Mouse (Mus musculus) lung, embryonic 15.5 days (tissue): ENCODE data around the gene Cacng4. TPM values are rescaled to one million over a fixed set of nuclear protein-coding genes. Genes with fewer than 3 reads are reported as not detected.

ENCODE experiments used
- ATAC-seq: fragments of 200-750 bp; cut with Nextera tagmentation; 2 replicates; pipeline ENCODE4 v1.8.0; 2017; ENCODE audit warnings: moderate number of reproducible peaks, borderline replicate concordance; ENCODE audit not compliant: low FRiP score, low TSS enrichment; ENCODE audit errors: extremely low read depth
- H3K27ac ChIP-seq: fragments of 300-500 bp; sonication (generic); 2 replicates; pipeline ENCODE4 v1.5.1; 2015; ENCODE audit warnings: moderate library complexity, mild to moderate bottlenecking, inconsistent platforms
- H3K27me3 ChIP-seq: fragments of 300-500 bp; sonication (generic); 2 replicates; pipeline ENCODE4 v1.6.1; 2015; ENCODE audit warnings: inconsistent platforms
- H3K36me3 ChIP-seq: fragments of 300-500 bp; sonication (generic); 2 replicates; pipeline ENCODE4 v1.6.1; 2015; ENCODE audit warnings: inconsistent platforms
- H3K4me1 ChIP-seq: fragments of 300-500 bp; sonication (generic); 2 replicates; pipeline ENCODE4 v1.6.1; 2015; ENCODE audit warnings: inconsistent platforms
- H3K4me2 ChIP-seq: fragments of 300-500 bp; sonication (generic); 2 replicates; pipeline ENCODE4 v1.6.1; 2015; ENCODE audit warnings: inconsistent platforms, mild to moderate bottlenecking, moderate library complexity
- H3K4me3 ChIP-seq: fragments of 300-500 bp; sonication (generic); 2 replicates; pipeline ENCODE4 v1.5.1; 2015; ENCODE audit warnings: mild to moderate bottlenecking, inconsistent platforms
- H3K9ac ChIP-seq: fragments of 300-500 bp; sonication (generic); 2 replicates; pipeline ENCODE4 v1.6.1; 2015; ENCODE audit warnings: inconsistent platforms
- H3K9me3 ChIP-seq: fragments of 300-500 bp; sonication (generic); 2 replicates; pipeline ENCODE4 v1.6.1; 2016; ENCODE audit warnings: inconsistent platforms
- WGBS: fragments of 180-500 bp; shearing (Covaris S2); methylation state at CpG from one replicate; pipeline ENCODE4 v1.1.7; 2015; 5-methylcytosine and 5-hydroxymethylcytosine counted together
- polyA plus RNA-seq: library from polyadenylated mRNA; unstranded; fragments of >200 nt; fragmentation: Nextera tagmentation; extraction: Ambion mirVana; gene quantifications from 2 replicates; pipeline ENCODE4 v1.2.1, GENCODE M21; 2015

Gene Cacng4
- polyA plus RNA-seq, 1 experiment from 2014 or later, result 1.2 TPM

- under 1% methylated on average over 41 of the region's 41 CpGs for WGBS
These were observed 259 bp downstream of the Cacng4 start for GRCm38 (mm10) chr11:107794103-107794493.

GRCm38 (mm10) chr11:107793200-107794102, 906 bp downstream of the Cacng4 start:
- no peaks in the 10 kb centered on the region for H3K36me3 ChIP-seq
- H3K4me1 ChIP-seq, result peaks cover 27% of the 10 kb centered on the region
- H3K9me3 ChIP-seq, result no peaks in the 10 kb centered on the region
- peak overlapping the region; percentile 99 for H3K4me2 ChIP-seq
- under 1% methylated on average over 59 of the region's 64 CpGs for whole genome bisulfite sequencing
- H3K9ac ChIP-seq, result peak overlapping the region; percentile 29; the same call in 1 of the 2 replicates
- H3K27ac ChIP-seq, result no peak overlapping the region
- peak; percentile 17; the same call in 1 of the 2 replicates for ATAC-seq
- H3K4me3 ChIP-seq, result peak overlapping the region; percentile 55
- peaks cover 68% of the 10 kb centered on the region for H3K27me3 ChIP-seq

More at GRCm38 (mm10) chr11:107794103-107794493, 259 bp downstream of the Cacng4 start:
- no peaks in the 10 kb centered on the region for H3K9me3 ChIP-seq
- peak; percentile 33; the same call in 1 of the 2 replicates for ATAC-seq
- no peaks in the 10 kb centered on the region for H3K36me3 ChIP-seq
- no peak overlapping the region for H3K27ac ChIP-seq
- peak overlapping the region; percentile 29; the same call in 1 of the 2 replicates for H3K9ac ChIP-seq
- peaks cover 27% of the 10 kb centered on the region for H3K4me1 ChIP-seq
- peak overlapping the region; percentile 55 for H3K4me3 ChIP-seq
- H3K27me3 ChIP-seq, result peaks cover 75% of the 10 kb centered on the region
- H3K4me2 ChIP-seq, result peak overlapping the region; percentile 99

GRCm38 (mm10) chr11:107792136-107792535, 2.2 kb downstream of the Cacng4 start:
- ATAC-seq, result no peak
- peaks cover 55% of the 10 kb centered on the region for H3K27me3 ChIP-seq
- WGBS, result 40% methylated on average over 9 of the region's 9 CpGs

GRCm38 (mm10) chr11:107785761-107786160, 8.6 kb downstream of the Cacng4 start:
- no peaks in the 10 kb centered on the region for H3K9me3 ChIP-seq
- WGBS, result 59% methylated on average over 3 of the region's 3 CpGs
- no peak overlapping the region for H3K4me3 ChIP-seq
- ATAC-seq, result 0 out of 2 replicates have a peak, but pooled peaks have one; percentile 24
- H3K36me3 ChIP-seq, result no peaks in the 10 kb centered on the region
- no peaks in the 10 kb centered on the region for H3K27me3 ChIP-seq
- H3K4me2 ChIP-seq, result no peak overlapping the region
- H3K4me1 ChIP-seq, result no peaks in the 10 kb centered on the region
- no peak overlapping the region for H3K9ac ChIP-seq
- no peak overlapping the region for H3K27ac ChIP-seq

More at GRCm38 (mm10) chr11:107792136-107792535, 2.2 kb downstream of the Cacng4 start:
- no peak overlapping the region for H3K4me3 ChIP-seq
- H3K4me1 ChIP-seq, result peaks cover 27% of the 10 kb centered on the region
- no peaks in the 10 kb centered on the region for H3K9me3 ChIP-seq
- H3K27ac ChIP-seq, result no peak overlapping the region
- no peak overlapping the region for H3K9ac ChIP-seq
- no peaks in the 10 kb centered on the region for H3K36me3 ChIP-seq
- H3K4me2 ChIP-seq, result no peak overlapping the region

GRCm38 (mm10) chr11:107785288-107785687, 9.1 kb downstream of the Cacng4 start:
- Histone ChIP-seq H3K9me3 (no peaks in the 10 kb centered on the region), H3K9ac (no peak overlapping the region), H3K4me2 (no peak overlapping the region), H3K4me3 (no peak overlapping the region), H3K27me3 (no peaks in the 10 kb centered on the region), H3K4me1 (no peaks in the 10 kb centered on the region), H3K36me3 (no peaks in the 10 kb centered on the region), H3K27ac (no peak overlapping the region)
- ATAC-seq, result no peak
- 76% methylated on average over 1 of the region's 1 CpGs for WGBS

- Histone ChIP-seq H3K9ac (no peak overlapping the region), H3K36me3 (no peaks in the 10 kb centered on the region)
- 69% methylated on average over 8 of the region's 8 CpGs for WGBS
These were observed 10.2 kb downstream of the Cacng4 start for GRCm38 (mm10) chr11:107783861-107784754.

GRCm38 (mm10) chr11:107782591-107782990, 11.8 kb downstream of the Cacng4 start:
- Histone ChIP-seq H3K9me3 (no peaks in the 10 kb centered on the region), H3K27ac (no peak overlapping the region), H3K4me3 (no peak overlapping the region), H3K4me1 (no peaks in the 10 kb centered on the region), H3K4me2 (no peak overlapping the region), H3K36me3 (no peaks in the 10 kb centered on the region), H3K9ac (no peak overlapping the region), H3K27me3 (no peaks in the 10 kb centered on the region)
- 39% methylated on average over 5 of the region's 5 CpGs for WGBS
- no peak for ATAC-seq

More at GRCm38 (mm10) chr11:107783861-107784754, 10.2 kb downstream of the Cacng4 start:
- Histone ChIP-seq H3K4me3 (no peak overlapping the region), H3K4me2 (no peak overlapping the region), H3K27ac (no peak overlapping the region), H3K9me3 (no peaks in the 10 kb centered on the region), H3K27me3 (no peaks in the 10 kb centered on the region), H3K4me1 (no peaks in the 10 kb centered on the region)
- ATAC-seq, result no peak

- ATAC-seq, result no peak
- no peak overlapping the region for H3K4me3 ChIP-seq
- H3K9ac ChIP-seq, result no peak overlapping the region
- 86% methylated on average over 9 of the region's 9 CpGs for WGBS
- H3K4me2 ChIP-seq, result no peak overlapping the region
- H3K4me1 ChIP-seq, result no peaks in the 10 kb centered on the region
- H3K9me3 ChIP-seq, result no peaks in the 10 kb centered on the region
- H3K27me3 ChIP-seq, result no peaks in the 10 kb centered on the region
- no peaks in the 10 kb centered on the region for H3K36me3 ChIP-seq
- H3K27ac ChIP-seq, result no peak overlapping the region
These were observed 15.5 kb downstream of the Cacng4 start for GRCm38 (mm10) chr11:107778859-107779258.

- H3K36me3 ChIP-seq, result no peaks in the 10 kb centered on the region
- H3K4me2 ChIP-seq, result no peak overlapping the region
- no peaks in the 10 kb centered on the region for H3K27me3 ChIP-seq
- WGBS, result 42% methylated on average over 12 of the region's 12 CpGs
- ATAC-seq, result no peak
- H3K9me3 ChIP-seq, result no peaks in the 10 kb centered on the region
- H3K4me3 ChIP-seq, result no peak overlapping the region
- no peak overlapping the region for H3K27ac ChIP-seq
- no peaks in the 10 kb centered on the region for H3K4me1 ChIP-seq
- no peak overlapping the region for H3K9ac ChIP-seq
These were observed 16.9 kb downstream of the Cacng4 start for GRCm38 (mm10) chr11:107777487-107777886.

- 53% methylated on average over 8 of the region's 8 CpGs for WGBS
- no peaks in the 10 kb centered on the region for H3K4me1 ChIP-seq
These were observed 21.0 kb downstream of the Cacng4 start for GRCm38 (mm10) chr11:107773312-107773711.

GRCm38 (mm10) chr11:107772002-107772401, 22.4 kb downstream of the Cacng4 start:
- no peak overlapping the region for H3K9ac ChIP-seq
- H3K36me3 ChIP-seq, result no peaks in the 10 kb centered on the region
- H3K4me1 ChIP-seq, result no peaks in the 10 kb centered on the region
- H3K4me2 ChIP-seq, result no peak overlapping the region
- H3K9me3 ChIP-seq, result no peaks in the 10 kb centered on the region
- H3K27ac ChIP-seq, result no peak overlapping the region
- ATAC-seq, result no peak
- no peak overlapping the region for H3K4me3 ChIP-seq
- H3K27me3 ChIP-seq, result no peaks in the 10 kb centered on the region
- WGBS, result 47% methylated on average over 6 of the region's 6 CpGs

More at GRCm38 (mm10) chr11:107773312-107773711, 21.0 kb downstream of the Cacng4 start:
- no peaks in the 10 kb centered on the region for H3K9me3 ChIP-seq
- H3K27me3 ChIP-seq, result no peaks in the 10 kb centered on the region
- H3K4me2 ChIP-seq, result no peak overlapping the region
- no peak overlapping the region for H3K27ac ChIP-seq
- no peaks in the 10 kb centered on the region for H3K36me3 ChIP-seq
- ATAC-seq, result no peak
- no peak overlapping the region for H3K9ac ChIP-seq
- H3K4me3 ChIP-seq, result no peak overlapping the region
